Mouse (Mus musculus) neural tube, embryonic 15.5 days (tissue): ENCODE data around the gene Upb1. TPM values are rescaled to one million over a fixed set of nuclear protein-coding genes. Genes with fewer than 3 reads are reported as not detected.
"Not testable (repeated sequence)": the region's sequence is repeated elsewhere in the genome, so short reads cannot be mapped to it uniquely, and the experiment has no call there.

ENCODE experiments used
- ATAC-seq: fragments of 200-750 bp; cut with Nextera tagmentation; 2 replicates; pipeline ENCODE4 v1.8.0; 2017; ENCODE audit warnings: mild to moderate bottlenecking, moderate TSS enrichment, moderate library complexity; ENCODE audit not compliant: low FRiP score
- H3K27ac ChIP-seq: fragments of 300-500 bp; sonication (generic); replicated peaks from 2 replicates; pipeline ENCODE4 v1.5.1; 2015; ENCODE audit warnings: mild to moderate bottlenecking, inconsistent platforms
- H3K27me3 ChIP-seq: fragments of 300-500 bp; sonication (generic); replicated peaks from 2 replicates; pipeline ENCODE4 v1.6.1; 2015; ENCODE audit warnings: inconsistent platforms
- H3K36me3 ChIP-seq: fragments of 300-500 bp; sonication (generic); 2 replicates; pipeline ENCODE4 v1.6.1; 2015; ENCODE audit warnings: inconsistent platforms
- H3K4me1 ChIP-seq: fragments of 300-500 bp; sonication (generic); 2 replicates; pipeline ENCODE4 v1.6.1; 2015; ENCODE audit warnings: inconsistent platforms
- H3K4me2 ChIP-seq: fragments of 300-500 bp; sonication (generic); 2 replicates; pipeline ENCODE4 v1.6.1; 2015; ENCODE audit warnings: inconsistent platforms, mild to moderate bottlenecking, moderate library complexity
- H3K4me3 ChIP-seq: fragments of 300-500 bp; sonication (generic); replicated peaks from 2 replicates; pipeline ENCODE4 v1.5.1; 2015; ENCODE audit warnings: mild to moderate bottlenecking, inconsistent platforms
- H3K9ac ChIP-seq: fragments of 300-500 bp; sonication (generic); replicated peaks from 2 replicates; pipeline ENCODE4 v1.6.1; 2015; ENCODE audit warnings: mild to moderate bottlenecking, inconsistent platforms
- H3K9me3 ChIP-seq: fragments of 300-500 bp; sonication (generic); replicated peaks from 2 replicates; pipeline ENCODE4 v1.6.1; 2016; ENCODE audit warnings: inconsistent platforms
- WGBS: fragments of 180-500 bp; shearing (Covaris S2); methylation state at CpG from one replicate; pipeline ENCODE4 v1.1.7; 2015; ENCODE audit warnings: mixed read lengths; 5-methylcytosine and 5-hydroxymethylcytosine counted together
- polyA plus RNA-seq: library from polyadenylated mRNA; unstranded; fragments of >200 nt; fragmentation: Nextera tagmentation; extraction: Ambion mirVana; gene quantifications from 2 replicates; pipeline ENCODE4 v1.2.1, GENCODE M21; 2015

Gene Upb1
- polyA plus RNA-seq, 1 experiment from 2014 or later: 0.23 TPM

- WGBS: 89% methylated on average over 4 of the region's 4 CpGs
- H3K27me3 ChIP-seq: no peaks in the 10 kb centered on the region
Observed at GRCm38 (mm10) chr10:75443017-75443416, 42.1 kb downstream of the Upb1 start.

GRCm38 (mm10) chr10:75444111-75444826 lies 43.4 kb downstream of the Upb1 start:
- no peak overlapping the region for H3K4me3 ChIP-seq
- peaks cover 13% of the 10 kb centered on the region for H3K4me1 ChIP-seq
- no peaks in the 10 kb centered on the region for H3K27me3 ChIP-seq
- H3K27ac ChIP-seq: no peak overlapping the region
- 71% methylated on average over 19 of the region's 19 CpGs for WGBS
- no peaks in the 10 kb centered on the region for H3K9me3 ChIP-seq
- no peak overlapping the region for H3K4me2 ChIP-seq
- no peak for ATAC-seq
- H3K36me3 ChIP-seq: no peaks in the 10 kb centered on the region
- no peak overlapping the region for H3K9ac ChIP-seq

More at GRCm38 (mm10) chr10:75443017-75443416, 42.1 kb downstream of the Upb1 start:
- H3K4me3 ChIP-seq: no peak overlapping the region
- ATAC-seq: no peak
- no peak overlapping the region for H3K4me2 ChIP-seq
- peaks cover 8% of the 10 kb centered on the region for H3K4me1 ChIP-seq
- no peak overlapping the region for H3K27ac ChIP-seq
- H3K36me3 ChIP-seq: no peaks in the 10 kb centered on the region
- no peaks in the 10 kb centered on the region for H3K9me3 ChIP-seq
- no peak overlapping the region for H3K9ac ChIP-seq

DNA sequence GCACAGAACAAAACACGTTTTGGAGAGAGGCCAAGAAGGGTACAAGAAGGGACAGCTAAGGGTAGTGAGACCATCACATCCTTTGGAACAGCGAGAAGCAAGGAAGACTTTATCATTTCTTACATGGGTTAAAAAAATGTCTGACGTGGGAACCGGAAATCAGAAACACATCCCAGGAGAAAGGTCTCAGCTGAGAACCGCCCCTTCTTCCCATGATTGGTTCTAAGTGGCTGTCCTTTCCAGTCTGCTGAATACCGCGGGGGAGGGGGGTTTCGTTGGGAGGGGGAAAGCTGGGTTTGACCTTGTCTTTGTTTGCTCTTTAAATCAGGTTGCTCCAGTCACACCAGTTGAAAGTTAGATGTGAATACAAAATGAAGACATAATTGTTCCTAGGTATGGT lies 44.1 kb downstream of the Upb1 start:
- ATAC-seq: no peak
- 74% methylated on average over 8 of the region's 8 CpGs for WGBS

GRCm38 (mm10) chr10:75446501-75447083 lies 45.7 kb downstream of the Upb1 start:
- 69% methylated on average over 13 of the region's 13 CpGs for WGBS

More for the DNA sequence above, 44.1 kb downstream of the Upb1 start:
- Histone ChIP-seq H3K27me3 (no peaks in the 10 kb centered on the region), H3K4me1 (peaks cover 13% of the 10 kb centered on the region), H3K9ac (no peak overlapping the region), H3K27ac (no peak overlapping the region), H3K4me2 (no peak overlapping the region), H3K4me3 (no peak overlapping the region), H3K9me3 (no peaks in the 10 kb centered on the region), H3K36me3 (no peaks in the 10 kb centered on the region)

DNA sequence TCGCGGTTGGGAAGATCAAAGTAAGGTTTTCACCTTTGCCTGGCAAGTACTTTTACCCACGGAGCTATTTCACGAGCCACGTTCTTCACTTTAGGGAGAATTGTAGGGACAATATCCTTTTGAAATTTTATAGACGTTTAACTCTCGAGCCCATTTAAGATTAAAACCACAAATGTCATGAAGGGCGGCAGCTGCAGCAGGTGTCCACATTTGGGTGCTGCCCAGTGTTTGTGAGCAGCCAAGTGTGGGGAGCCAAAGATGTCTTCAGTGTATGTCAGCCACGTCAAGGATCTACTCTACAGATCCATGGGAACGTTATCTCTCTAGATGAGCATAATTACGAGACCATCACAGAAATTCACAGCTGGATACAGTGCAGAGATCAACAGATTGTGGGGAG lies 46.6 kb downstream of the Upb1 start:
- Histone ChIP-seq H3K36me3 (no peaks in the 10 kb centered on the region), H3K4me1 (peaks cover 21% of the 10 kb centered on the region), H3K9me3 (no peaks in the 10 kb centered on the region), H3K4me3 (no peak overlapping the region), H3K27ac (no peak overlapping the region), H3K4me2 (no peak overlapping the region), H3K27me3 (no peaks in the 10 kb centered on the region), H3K9ac (no peak overlapping the region)
- WGBS: 82% methylated on average over 11 of the region's 11 CpGs
- ATAC-seq: no peak

More at GRCm38 (mm10) chr10:75446501-75447083, 45.7 kb downstream of the Upb1 start:
- Histone ChIP-seq H3K9me3 (no peaks in the 10 kb centered on the region), H3K27me3 (no peaks in the 10 kb centered on the region), H3K4me3 (no peak overlapping the region), H3K27ac (no peak overlapping the region; the same call in 1 of the 2 replicates), H3K4me2 (no peak overlapping the region), H3K36me3 (no peaks in the 10 kb centered on the region), H3K9ac (no peak overlapping the region), H3K4me1 (peaks cover 19% of the 10 kb centered on the region)
- ATAC-seq: no peak

- H3K9ac ChIP-seq: no peak overlapping the region
- no peaks in the 10 kb centered on the region for H3K36me3 ChIP-seq
- H3K27ac ChIP-seq: no peak overlapping the region
- H3K4me3 ChIP-seq: no peak overlapping the region
- ATAC-seq: no peak
- WGBS: 84% methylated on average over 6 of the region's 6 CpGs
- H3K4me1 ChIP-seq: peaks cover 21% of the 10 kb centered on the region
- no peak overlapping the region for H3K4me2 ChIP-seq
- H3K9me3 ChIP-seq: no peaks in the 10 kb centered on the region
- H3K27me3 ChIP-seq: no peaks in the 10 kb centered on the region
Observed at GRCm38 (mm10) chr10:75448806-75449420, 48.0 kb downstream of the Upb1 start.

GRCm38 (mm10) chr10:75450331-75450730 lies 49.4 kb downstream of the Upb1 start:
- Histone ChIP-seq H3K36me3 (no peaks in the 10 kb centered on the region), H3K9me3 (no peaks in the 10 kb centered on the region), H3K4me3 (no peak overlapping the region), H3K9ac (no peak overlapping the region), H3K27ac (no peak overlapping the region), H3K4me1 (peaks cover 16% of the 10 kb centered on the region), H3K27me3 (no peaks in the 10 kb centered on the region), H3K4me2 (no peak overlapping the region)
- no peak for ATAC-seq
- 92% methylated on average over 8 of the region's 8 CpGs for WGBS

GRCm38 (mm10) chr10:75451036-75451786 lies 50.3 kb downstream of the Upb1 start:
- Histone ChIP-seq H3K27me3 (no peaks in the 10 kb centered on the region), H3K9ac (no peak overlapping the region), H3K9me3 (no peaks in the 10 kb centered on the region), H3K4me2 (no peak overlapping the region), H3K4me3 (no peak overlapping the region), H3K27ac (peak overlapping the region; percentile 7), H3K4me1 (peaks cover 16% of the 10 kb centered on the region), H3K36me3 (no peaks in the 10 kb centered on the region)
- WGBS: 34% methylated on average over 10 of the region's 10 CpGs
- peak; percentile 57; the same call in 1 of the 2 replicates for ATAC-seq

DNA sequence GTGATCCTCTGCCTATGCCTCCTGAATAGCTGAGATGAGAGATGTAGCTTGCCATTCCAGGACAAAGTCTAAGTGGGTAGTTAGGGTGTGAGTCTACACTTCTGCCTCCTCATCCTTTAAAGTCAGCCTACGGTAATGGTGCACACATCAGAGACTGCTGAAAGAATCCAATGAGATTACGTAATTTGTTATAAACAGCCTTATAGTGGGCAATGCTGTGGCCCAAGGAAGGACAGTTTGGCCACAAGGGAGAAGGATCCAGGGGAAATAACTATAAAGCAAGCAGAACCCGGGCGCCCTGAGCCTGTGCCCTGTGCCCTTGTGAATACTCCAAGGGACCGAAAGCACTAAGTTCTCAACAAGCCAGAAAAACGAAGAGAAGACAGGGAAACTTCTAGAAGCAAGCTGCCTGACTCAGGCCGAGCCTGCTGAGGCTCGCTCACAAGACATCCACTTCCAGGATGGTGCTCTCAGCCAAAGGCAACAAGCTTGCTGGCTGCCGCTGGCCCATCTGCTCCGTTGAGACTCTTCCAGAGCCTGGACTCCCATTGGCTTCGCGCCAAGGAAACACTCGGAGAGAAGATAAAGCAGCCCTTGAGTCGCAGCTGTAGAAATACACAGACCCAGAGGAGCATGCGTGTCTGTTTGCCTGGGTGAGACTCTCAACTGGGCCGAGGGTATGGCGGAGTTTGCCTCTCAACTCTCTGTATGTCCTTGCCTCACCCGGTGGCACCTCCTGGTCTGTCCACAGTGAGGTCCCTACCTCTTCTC lies 55.3 kb downstream of the Upb1 start:
- H3K27me3 ChIP-seq, H3K36me3 ChIP-seq, H3K27ac ChIP-seq, H3K9me3 ChIP-seq, H3K4me1 ChIP-seq, H3K9ac ChIP-seq, H3K4me2 ChIP-seq, H3K4me3 ChIP-seq: not testable (repeated sequence)
- 0 out of 2 replicates have a peak, but pooled peaks have one; percentile 31 for ATAC-seq
- WGBS: 65% methylated on average over 11 of the region's 18 CpGs

DNA sequence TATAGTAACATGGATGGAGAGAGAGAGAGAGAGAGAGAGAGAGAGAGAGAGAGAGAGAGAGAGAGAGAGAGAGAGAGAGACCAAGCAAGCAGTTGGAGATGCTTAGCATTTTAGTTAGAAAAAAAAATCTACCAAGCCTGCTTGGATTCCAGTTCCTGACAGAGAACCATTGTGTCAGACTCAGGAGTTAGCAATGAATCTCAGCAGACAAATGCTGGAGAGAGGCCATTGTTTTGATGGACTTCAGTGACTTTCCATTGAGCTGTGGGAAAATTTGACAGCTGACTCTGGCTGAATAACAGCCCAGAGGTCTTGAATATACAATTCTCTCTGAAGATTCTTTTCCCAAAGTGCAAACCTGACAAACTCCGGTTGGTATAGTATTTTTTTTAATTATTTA lies 56.9 kb downstream of the Upb1 start:
- no peak overlapping the region for H3K9ac ChIP-seq
- H3K36me3 ChIP-seq: no peaks in the 10 kb centered on the region
- no peak overlapping the region for H3K27ac ChIP-seq
- ATAC-seq: no peak
- H3K27me3 ChIP-seq: no peaks in the 10 kb centered on the region
- H3K4me2 ChIP-seq: no peak overlapping the region
- no peak overlapping the region for H3K4me3 ChIP-seq
- no peaks in the 10 kb centered on the region for H3K9me3 ChIP-seq
- H3K4me1 ChIP-seq: no peaks in the 10 kb centered on the region
- WGBS: 74% methylated on average over 1 of the region's 1 CpGs

GRCm38 (mm10) chr10:75458329-75458728 lies 57.4 kb downstream of the Upb1 start:
- no peaks in the 10 kb centered on the region for H3K36me3 ChIP-seq
- no peaks in the 10 kb centered on the region for H3K4me1 ChIP-seq
- H3K4me3 ChIP-seq: no peak overlapping the region
- no peak overlapping the region for H3K9ac ChIP-seq
- H3K27me3 ChIP-seq: no peaks in the 10 kb centered on the region
- ATAC-seq: no peak
- H3K4me2 ChIP-seq: no peak overlapping the region
- WGBS: 83% methylated on average over 4 of the region's 4 CpGs
- no peak overlapping the region for H3K27ac ChIP-seq
- H3K9me3 ChIP-seq: no peaks in the 10 kb centered on the region
